Mouse (Mus musculus): ENCODE data around the gene Adrm1. TPM values are rescaled to one million over a fixed set of nuclear protein-coding genes. Genes with fewer than 3 reads are reported as not detected.
A peak's percentile ranks its signal among the peaks of the same experiment; 100 is the strongest.

The Adrm1 gene
- polyA plus RNA-seq (2012; rRNA removed), result 103 and 148 TPM in 2 replicates

DNA sequence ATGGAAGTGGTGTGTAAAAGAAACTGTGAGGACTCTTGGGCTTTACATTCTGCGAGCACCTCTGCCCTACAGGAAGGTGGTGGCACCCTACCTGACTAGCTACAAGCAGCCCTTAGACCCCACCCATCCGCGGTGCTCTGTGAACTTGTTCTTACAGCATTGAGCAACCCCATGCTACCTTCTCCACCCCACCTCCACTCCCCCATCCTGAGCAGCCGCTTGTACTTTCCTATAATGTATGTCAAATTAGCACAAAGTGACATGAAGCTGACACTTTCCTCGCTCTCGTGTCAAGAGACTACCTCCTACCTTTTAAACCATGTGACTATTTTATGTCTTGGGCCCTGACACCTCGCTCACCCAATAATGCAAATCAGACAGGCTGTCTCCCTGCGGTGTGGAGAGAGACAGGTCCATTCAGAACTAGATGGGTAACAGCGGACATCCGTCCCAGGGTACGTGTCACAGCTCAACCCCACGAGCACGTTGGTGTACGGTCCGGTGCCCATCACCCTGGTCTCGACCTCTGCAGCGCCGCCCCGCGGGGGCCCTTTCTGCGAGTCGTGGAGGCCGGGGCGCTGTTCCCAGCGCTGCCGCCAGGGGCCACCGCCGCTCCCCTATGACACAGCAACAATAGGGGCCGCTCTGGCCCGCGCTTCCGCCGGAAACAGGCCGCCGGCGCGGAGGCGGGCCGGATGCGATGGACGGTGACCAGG is at the start of gene Adrm1:
Gene Adrm1, plus strand, starts transcription at position 680 of the 716 bp plus-strand sequence.
- Histone ChIP-seq H3K4me3 (ENCODE audit: low read depth, low read length) (peak within 1 kb of the TSS; percentile 99), H3K36me3 (ENCODE audit: control insufficient read depth, insufficient read depth, low read length) (peaks cover 23% of the 10 kb centered on the region), H3K4me1 (ENCODE audit: control insufficient read depth, insufficient read depth, insufficient read length, low read length) (peaks cover 10% of the 10 kb centered on the region; the same call in 1 of the 2 replicates), H3K27ac (ENCODE audit: insufficient read depth, low read depth, low read length) (peak within 1 kb of the TSS; percentile 79), H3K27me3 (ENCODE audit: control insufficient read depth, insufficient read depth, low read length) (no peaks in the 10 kb centered on the region)
- 3% methylated on average over 41 of the region's 41 CpGs for WGBS
- TF ChIP-seq CTCF (IDR thresholded peaks at IDR 0.05; ENCODE audit: extremely low read depth, insufficient read length, insufficient replicate concordance, low read depth, low read length), result peak; percentile 90
- no peak for TF ChIP-seq POLR2A (IDR thresholded peaks at IDR 0.05; ENCODE audit: low read depth, low read length)

DNA sequence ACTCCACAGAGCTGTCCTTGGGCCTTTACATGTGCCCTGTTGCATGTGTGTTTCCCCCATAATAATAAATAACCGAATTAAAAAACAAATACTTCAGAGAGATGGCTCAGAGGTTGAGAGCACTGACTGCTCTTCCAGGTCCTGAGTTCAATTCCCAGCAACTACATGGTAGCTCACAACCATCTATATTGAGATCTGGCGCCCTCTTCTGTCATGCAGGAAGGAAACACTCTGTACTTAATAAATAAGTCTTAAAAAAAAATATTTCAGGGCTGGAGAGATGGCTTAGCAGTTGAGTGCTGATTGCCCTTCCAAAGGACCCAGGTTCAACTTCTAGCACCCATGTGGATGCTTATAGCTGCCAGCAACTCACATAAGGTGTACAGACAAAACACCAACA is 47.1 kb upstream of the Adrm1 start:
- Histone ChIP-seq H3K27ac (ENCODE audit: insufficient read depth, low read depth, low read length) (no peak overlapping the region), H3K4me1 (ENCODE audit: control insufficient read depth, insufficient read depth, insufficient read length, low read length) (peaks cover 2% of the 10 kb centered on the region; the same call in 1 of the 2 replicates), H3K27me3 (ENCODE audit: control insufficient read depth, insufficient read depth, low read length) (no peaks in the 10 kb centered on the region), H3K4me3 (ENCODE audit: low read depth, low read length) (no peak overlapping the region), H3K36me3 (ENCODE audit: control insufficient read depth, insufficient read depth, low read length) (no peaks in the 10 kb centered on the region)
- 96% methylated on average over 2 of the region's 2 CpGs for WGBS
- no peak for TF ChIP-seq CTCF (IDR thresholded peaks at IDR 0.05; ENCODE audit: extremely low read depth, insufficient read length, insufficient replicate concordance, low read depth, low read length)
- TF ChIP-seq POLR2A (IDR thresholded peaks at IDR 0.05; ENCODE audit: low read depth, low read length), result no peak

- H3K4me1 ChIP-seq (ENCODE audit: control insufficient read depth, insufficient read depth, insufficient read length, low read length), result no peaks in the 10 kb centered on the region; the same call in 1 of the 2 replicates
- TF ChIP-seq POLR2A (IDR thresholded peaks at IDR 0.05; ENCODE audit: low read depth, low read length) (no peak), CTCF (IDR thresholded peaks at IDR 0.05; ENCODE audit: extremely low read depth, insufficient read length, insufficient replicate concordance, low read depth, low read length) (no peak)
- H3K36me3 ChIP-seq (ENCODE audit: control insufficient read depth, insufficient read depth, low read length), result no peaks in the 10 kb centered on the region
- WGBS, result 29% methylated on average over 4 of the region's 4 CpGs
- no peaks in the 10 kb centered on the region for H3K27me3 ChIP-seq (ENCODE audit: control insufficient read depth, insufficient read depth, low read length)
- no peak overlapping the region for H3K27ac ChIP-seq (ENCODE audit: insufficient read depth, low read depth, low read length)
- no peak overlapping the region for H3K4me3 ChIP-seq (ENCODE audit: low read depth, low read length)
Observed at GRCm38 (mm10) chr2:180126195-180126594, 45.1 kb upstream of the Adrm1 start.

GRCm38 (mm10) chr2:180127675-180128074 is 43.6 kb upstream of the Adrm1 start:
- Histone ChIP-seq H3K4me1 (ENCODE audit: control insufficient read depth, insufficient read depth, insufficient read length, low read length) (no peaks in the 10 kb centered on the region; the same call in 1 of the 2 replicates), H3K27me3 (ENCODE audit: control insufficient read depth, insufficient read depth, low read length) (no peaks in the 10 kb centered on the region), H3K4me3 (ENCODE audit: low read depth, low read length) (no peak overlapping the region), H3K36me3 (ENCODE audit: control insufficient read depth, insufficient read depth, low read length) (no peaks in the 10 kb centered on the region), H3K27ac (ENCODE audit: insufficient read depth, low read depth, low read length) (no peak overlapping the region)
- WGBS, result 73% methylated on average over 1 of the region's 1 CpGs
- no peak for TF ChIP-seq CTCF (IDR thresholded peaks at IDR 0.05; ENCODE audit: extremely low read depth, insufficient read length, insufficient replicate concordance, low read depth, low read length)
- no peak for TF ChIP-seq POLR2A (IDR thresholded peaks at IDR 0.05; ENCODE audit: low read depth, low read length)

DNA sequence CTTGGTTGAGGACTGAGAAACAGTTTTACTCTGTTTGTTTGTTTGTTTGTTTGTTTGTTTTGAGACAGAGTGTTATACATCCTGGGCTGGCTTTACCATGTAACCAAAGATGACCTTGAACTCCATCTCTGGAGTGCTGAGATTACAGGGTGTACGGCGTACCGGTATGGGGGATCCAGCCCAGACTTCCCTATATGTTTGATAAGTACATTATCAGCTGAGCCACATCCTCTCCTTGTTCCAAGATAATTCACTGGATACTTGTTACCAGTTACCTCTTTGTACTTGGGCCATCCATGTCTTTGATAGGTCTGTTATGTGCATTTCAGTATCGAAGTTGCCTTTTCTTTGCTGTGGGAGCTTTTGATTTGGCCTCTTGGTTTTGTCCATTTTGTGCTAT is 38.1 kb upstream of the Adrm1 start:
- Histone ChIP-seq H3K36me3 (ENCODE audit: control insufficient read depth, insufficient read depth, low read length) (peaks cover 5% of the 10 kb centered on the region), H3K4me1 (ENCODE audit: control insufficient read depth, insufficient read depth, insufficient read length, low read length) (no peaks in the 10 kb centered on the region), H3K27ac (ENCODE audit: insufficient read depth, low read depth, low read length) (no peak overlapping the region), H3K4me3 (ENCODE audit: low read depth, low read length) (no peak overlapping the region), H3K27me3 (ENCODE audit: control insufficient read depth, insufficient read depth, low read length) (no peaks in the 10 kb centered on the region)
- no peak for TF ChIP-seq CTCF (IDR thresholded peaks at IDR 0.05; ENCODE audit: extremely low read depth, insufficient read length, insufficient replicate concordance, low read depth, low read length)
- TF ChIP-seq POLR2A (IDR thresholded peaks at IDR 0.05; ENCODE audit: low read depth, low read length), result no peak
- WGBS, result 87% methylated on average over 4 of the region's 4 CpGs

DNA sequence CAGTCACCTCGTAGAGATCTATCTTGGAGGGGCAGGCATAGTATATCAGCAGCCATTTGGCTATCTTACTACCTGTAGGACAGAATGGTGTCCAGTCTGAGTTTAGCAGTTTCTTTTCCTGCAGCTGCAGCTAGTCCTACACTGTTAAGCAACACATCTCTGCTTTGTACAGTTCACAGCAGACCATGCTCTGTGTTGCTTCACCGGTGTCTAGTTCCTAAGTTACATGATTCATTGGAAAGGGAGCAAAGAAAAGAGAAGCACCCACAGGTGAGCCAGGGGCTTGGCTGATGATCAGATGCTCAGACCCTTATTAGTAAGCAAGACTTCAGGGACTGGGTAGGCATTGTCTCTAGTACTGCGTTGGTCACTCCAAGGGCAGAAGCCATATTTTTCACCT is 37.4 kb upstream of the Adrm1 start:
- Histone ChIP-seq H3K27me3 (ENCODE audit: control insufficient read depth, insufficient read depth, low read length) (no peaks in the 10 kb centered on the region), H3K4me3 (ENCODE audit: low read depth, low read length) (no peak overlapping the region), H3K36me3 (ENCODE audit: control insufficient read depth, insufficient read depth, low read length) (peaks cover 11% of the 10 kb centered on the region), H3K4me1 (ENCODE audit: control insufficient read depth, insufficient read depth, insufficient read length, low read length) (no peaks in the 10 kb centered on the region), H3K27ac (ENCODE audit: insufficient read depth, low read depth, low read length) (no peak overlapping the region)
- no peak for TF ChIP-seq CTCF (IDR thresholded peaks at IDR 0.05; ENCODE audit: extremely low read depth, insufficient read length, insufficient replicate concordance, low read depth, low read length)
- 82% methylated on average over 3 of the region's 3 CpGs for WGBS

- 77% methylated on average over 5 of the region's 5 CpGs for WGBS
- Histone ChIP-seq H3K36me3 (ENCODE audit: control insufficient read depth, insufficient read depth, low read length) (peaks cover 17% of the 10 kb centered on the region), H3K27me3 (ENCODE audit: control insufficient read depth, insufficient read depth, low read length) (no peaks in the 10 kb centered on the region), H3K27ac (ENCODE audit: insufficient read depth, low read depth, low read length) (no peak overlapping the region), H3K4me3 (ENCODE audit: low read depth, low read length) (no peak overlapping the region), H3K4me1 (ENCODE audit: control insufficient read depth, insufficient read depth, insufficient read length, low read length) (no peaks in the 10 kb centered on the region)
- TF ChIP-seq POLR2A (IDR thresholded peaks at IDR 0.05; ENCODE audit: low read depth, low read length) (no peak), CTCF (IDR thresholded peaks at IDR 0.05; ENCODE audit: extremely low read depth, insufficient read length, insufficient replicate concordance, low read depth, low read length) (no peak)
Observed at GRCm38 (mm10) chr2:180135414-180135813, 35.9 kb upstream of the Adrm1 start.
